Mouse (Mus musculus): ENCODE measurements around the gene Entpd7.

- TF ChIP-seq CTCF (IDR thresholded peaks at IDR 0.05; ENCODE audit: low read depth, low read length) (peak; percentile 80), POLR2A (IDR thresholded peaks at IDR 0.05; ENCODE audit: extremely low read depth, insufficient read depth, low read length) (no peak)
These were observed 33.6 kb upstream of the Entpd7 start for GRCm38 (mm10) chr19:43655735-43656492.
